Mouse (Mus musculus) frontal cortex, postnatal 36 days (tissue): ENCODE measurements around the gene Sik3.
A peak's percentile ranks its signal among the peaks of the same experiment; 100 is the strongest.
"Not testable (repeated sequence)": the region's sequence is repeated elsewhere in the genome, so short reads cannot be mapped to it uniquely, and the experiment has no call there.

Experiments
- DNase-seq, 2 experiments: peaks; one replicate each; pipeline ENCODE4 v3.0.0; 2022; ENCODE audit warnings: low spot score in 2 of 2

Gene Sik3

GRCm38 (mm10) chr9:46106105-46106504 lies 93.5 kb downstream of the Sik3 start:
- no peak for DNase-seq

GRCm38 (mm10) chr9:46110648-46111047 lies 98.0 kb downstream of the Sik3 start:
- DNase-seq, result no peak

DNA sequence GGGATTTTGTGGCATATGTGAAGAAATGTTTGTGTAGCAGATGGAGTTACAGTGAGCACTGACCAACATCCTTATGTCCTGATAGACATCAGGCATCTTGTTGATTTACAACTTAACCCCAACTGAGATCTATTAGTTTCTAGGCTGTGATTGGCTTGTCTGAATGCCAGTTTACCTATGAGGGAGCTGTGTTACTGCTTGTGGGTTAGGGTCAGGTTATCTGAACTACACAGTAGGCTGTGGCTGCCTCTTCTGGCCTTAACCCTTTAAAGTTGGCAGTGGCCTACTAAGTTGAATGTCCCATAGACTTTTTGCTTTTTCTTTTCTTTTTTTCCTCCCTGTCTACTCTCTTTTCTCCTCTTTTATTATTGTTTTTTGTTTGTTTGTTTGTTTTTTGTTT lies 98.7 kb downstream of the Sik3 start:
- DNase-seq, result no peak

GRCm38 (mm10) chr9:46112246-46112645 lies 99.6 kb downstream of the Sik3 start:
- DNase-seq, result no peak

DNA sequence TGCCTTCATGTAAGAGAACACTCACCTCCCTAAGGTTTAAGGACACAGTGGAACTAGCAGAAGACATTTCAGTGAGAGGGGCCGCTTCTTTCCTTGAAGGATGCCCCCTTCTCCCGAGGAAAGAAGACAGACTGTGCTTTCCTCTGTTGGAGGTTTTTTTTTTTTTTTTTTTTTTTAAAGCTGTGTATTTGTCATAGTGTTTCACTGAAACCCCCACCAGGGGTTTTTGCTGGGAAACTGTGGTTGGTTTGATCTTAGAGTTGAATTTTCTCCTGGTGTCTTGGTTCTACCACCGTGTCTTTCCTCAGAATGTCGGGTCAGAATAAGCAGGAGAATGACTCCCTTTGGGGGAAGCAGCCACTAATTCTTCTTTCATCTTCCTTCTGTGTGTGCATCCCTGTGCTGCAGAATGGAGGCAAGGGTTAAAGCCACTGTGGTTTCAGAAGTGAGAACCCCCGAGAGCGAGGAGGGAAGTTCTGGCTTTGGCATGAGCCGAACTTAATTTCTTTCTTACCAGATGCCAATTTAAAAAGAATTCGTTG lies 106.3 kb downstream of the Sik3 start:
- DNase-seq, result no peak

DNA sequence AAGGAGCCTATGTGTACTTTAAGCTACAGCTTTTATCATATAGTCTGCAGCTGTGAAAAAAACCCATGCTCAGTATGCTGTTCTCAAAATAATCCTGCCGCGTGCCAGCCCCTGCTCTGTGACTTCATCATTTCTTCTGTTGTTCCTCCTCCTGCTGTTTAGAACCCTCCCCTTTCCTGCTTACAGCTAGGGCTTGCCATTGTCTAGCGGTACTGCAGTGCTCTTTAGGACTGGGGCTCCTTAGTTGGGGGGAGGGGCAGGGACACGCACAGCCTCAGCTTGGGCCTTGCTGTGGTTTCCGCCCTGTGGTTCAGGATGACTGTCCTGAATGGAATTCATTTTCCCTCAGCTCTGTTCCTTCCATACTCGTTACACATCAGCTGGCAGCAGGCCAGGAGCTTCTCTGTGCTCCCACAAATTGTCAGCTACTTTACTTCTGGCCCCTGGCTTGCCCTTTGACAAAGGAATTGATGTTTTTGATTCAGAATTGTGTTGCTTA lies 107.4 kb downstream of the Sik3 start:
- peak; percentile 28 to 50 for DNase-seq

GRCm38 (mm10) chr9:46120468-46121253 lies 108.0 kb downstream of the Sik3 start:
- no peak for DNase-seq

- DNase-seq, result no peak
These were observed 108.9 kb downstream of the Sik3 start for GRCm38 (mm10) chr9:46121486-46121885.

GRCm38 (mm10) chr9:46122731-46123130 lies 110.1 kb downstream of the Sik3 start:
- peak in 1 of 2 experiments; percentile 26 for DNase-seq

DNA sequence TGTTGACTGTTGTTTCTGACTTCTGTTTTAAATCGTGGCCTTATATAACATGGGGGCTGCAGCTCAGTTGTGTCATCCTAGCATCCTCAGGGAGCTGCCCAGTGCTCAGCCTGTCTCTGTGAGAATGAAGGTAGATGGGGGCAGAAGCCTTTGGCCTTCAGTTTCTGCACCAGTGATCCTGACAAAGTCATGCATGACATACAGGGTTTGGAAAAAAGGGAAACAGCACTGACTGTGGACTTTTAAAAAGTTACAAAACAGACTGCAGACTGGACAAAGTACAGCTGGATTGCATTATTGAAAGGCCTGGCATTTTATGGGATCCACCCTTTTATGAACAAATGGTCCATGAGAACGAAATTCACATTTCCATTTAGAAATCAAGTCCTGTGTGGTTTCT lies 113.7 kb downstream of the Sik3 start:
- no peak for DNase-seq

DNA sequence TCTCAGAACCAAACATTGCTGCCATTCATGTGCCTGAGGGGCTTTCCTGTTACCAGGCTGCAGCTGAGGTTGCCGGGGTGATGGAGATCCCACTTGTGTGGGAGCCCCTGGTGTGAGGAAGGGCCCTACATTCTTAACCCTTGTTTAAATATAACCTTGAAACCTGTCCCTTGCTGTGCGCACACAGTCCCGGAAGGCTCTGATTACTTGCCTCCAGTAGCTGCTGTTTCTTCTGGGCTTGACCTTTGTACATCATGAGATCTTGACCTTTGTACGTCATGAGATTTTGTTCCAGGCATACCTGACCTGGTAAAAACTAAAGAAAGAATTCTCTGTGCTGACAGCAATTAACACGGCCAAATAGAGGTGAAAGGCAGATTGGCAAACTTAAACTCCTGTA lies 114.7 kb downstream of the Sik3 start:
- DNase-seq, result no peak

- no peak for DNase-seq
These were observed 116.6 kb downstream of the Sik3 start for GRCm38 (mm10) chr9:46129241-46129640.

- DNase-seq, result not testable (repeated sequence)
These were observed 120.2 kb downstream of the Sik3 start for GRCm38 (mm10) chr9:46132821-46133220.

DNA sequence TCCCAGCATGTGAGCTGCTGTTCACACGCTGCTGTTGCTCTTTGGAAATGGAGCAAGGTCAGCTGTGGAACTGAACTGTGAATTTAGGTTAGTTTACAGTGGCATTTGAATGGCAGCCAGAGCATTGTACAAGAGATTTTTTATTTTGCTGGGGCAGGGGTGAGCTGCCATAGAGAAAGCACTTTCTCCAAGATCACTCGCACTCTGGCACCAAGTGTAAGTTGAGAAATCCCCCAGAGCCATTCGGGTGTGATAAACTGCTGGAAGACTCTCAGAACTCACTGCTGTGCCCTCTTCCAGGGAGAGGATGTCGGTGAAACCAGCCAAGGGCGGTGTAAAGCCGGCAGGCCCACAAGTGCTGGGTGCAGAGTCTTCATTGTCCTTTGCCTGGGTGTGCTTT lies 126.2 kb downstream of the Sik3 start:
- no peak for DNase-seq

GRCm38 (mm10) chr9:46140811-46141210 lies 128.2 kb downstream of the Sik3 start:
- no peak for DNase-seq

DNA sequence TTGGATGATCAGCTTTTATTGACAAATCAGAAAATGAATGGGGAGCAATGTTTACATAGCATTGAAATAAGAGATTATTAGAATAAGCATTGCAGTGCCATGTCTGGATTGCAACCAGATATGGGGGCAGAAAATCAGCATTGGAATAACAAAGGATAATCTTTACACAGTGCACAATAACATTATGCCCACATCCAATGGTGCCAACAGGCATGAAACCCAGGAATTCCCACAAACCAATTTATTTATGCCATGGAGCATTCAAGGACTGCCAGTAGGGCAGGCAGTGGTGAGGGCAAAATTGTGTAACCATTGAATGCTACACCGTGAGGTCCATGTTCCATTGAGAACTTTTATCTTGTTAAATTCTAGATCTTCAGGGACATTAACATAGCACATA lies 129.4 kb downstream of the Sik3 start:
- no peak for DNase-seq

- no peak for DNase-seq
These were observed 129.9 kb downstream of the Sik3 start for GRCm38 (mm10) chr9:46142492-46142891.

- no peak for DNase-seq
These were observed 132.4 kb downstream of the Sik3 start for GRCm38 (mm10) chr9:46144976-46145375.

DNA sequence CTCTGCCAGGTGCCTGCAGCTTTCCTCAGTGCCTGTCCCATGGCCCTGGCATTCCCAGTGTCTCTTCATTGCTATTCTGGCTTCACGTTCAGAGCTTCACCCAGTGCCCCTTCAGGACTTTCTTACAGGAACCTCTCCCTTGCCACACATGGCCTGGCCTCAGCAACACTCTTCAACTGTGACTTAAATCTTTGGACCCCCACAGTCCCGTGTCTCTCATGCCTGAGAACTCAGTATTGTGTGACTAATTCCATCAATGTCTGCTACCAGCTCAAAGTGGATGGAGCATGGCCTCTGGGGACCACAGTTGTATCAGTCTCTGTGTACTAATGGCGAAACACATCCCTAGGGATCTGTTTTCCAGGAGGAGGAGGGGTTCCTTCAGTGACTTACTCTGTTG lies 133.8 kb downstream of the Sik3 start:
- no peak for DNase-seq

DNA sequence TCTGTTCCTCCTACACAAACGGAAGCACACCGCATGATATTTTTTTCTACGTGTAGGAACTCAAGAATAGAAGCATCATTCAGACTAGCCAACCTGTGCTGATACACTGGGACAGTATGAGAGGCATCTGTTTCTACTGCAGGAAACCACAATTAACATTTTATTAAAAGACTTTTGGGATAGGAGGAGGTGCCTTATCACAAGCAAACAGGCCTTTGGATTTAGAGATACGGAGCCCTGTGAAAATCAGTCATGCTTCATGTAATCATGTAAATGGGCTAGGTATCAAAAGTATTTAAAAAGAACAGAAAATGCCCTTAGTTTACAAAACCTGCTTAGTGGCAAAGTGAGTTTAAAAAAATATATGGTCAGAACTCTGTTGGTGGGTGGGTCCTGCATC lies 136.1 kb downstream of the Sik3 start:
- no peak for DNase-seq

- DNase-seq, result no peak
These were observed 136.8 kb downstream of the Sik3 start for GRCm38 (mm10) chr9:46149392-46149791.

- no peak for DNase-seq
These were observed 137.5 kb downstream of the Sik3 start for GRCm38 (mm10) chr9:46150116-46150515.

DNA sequence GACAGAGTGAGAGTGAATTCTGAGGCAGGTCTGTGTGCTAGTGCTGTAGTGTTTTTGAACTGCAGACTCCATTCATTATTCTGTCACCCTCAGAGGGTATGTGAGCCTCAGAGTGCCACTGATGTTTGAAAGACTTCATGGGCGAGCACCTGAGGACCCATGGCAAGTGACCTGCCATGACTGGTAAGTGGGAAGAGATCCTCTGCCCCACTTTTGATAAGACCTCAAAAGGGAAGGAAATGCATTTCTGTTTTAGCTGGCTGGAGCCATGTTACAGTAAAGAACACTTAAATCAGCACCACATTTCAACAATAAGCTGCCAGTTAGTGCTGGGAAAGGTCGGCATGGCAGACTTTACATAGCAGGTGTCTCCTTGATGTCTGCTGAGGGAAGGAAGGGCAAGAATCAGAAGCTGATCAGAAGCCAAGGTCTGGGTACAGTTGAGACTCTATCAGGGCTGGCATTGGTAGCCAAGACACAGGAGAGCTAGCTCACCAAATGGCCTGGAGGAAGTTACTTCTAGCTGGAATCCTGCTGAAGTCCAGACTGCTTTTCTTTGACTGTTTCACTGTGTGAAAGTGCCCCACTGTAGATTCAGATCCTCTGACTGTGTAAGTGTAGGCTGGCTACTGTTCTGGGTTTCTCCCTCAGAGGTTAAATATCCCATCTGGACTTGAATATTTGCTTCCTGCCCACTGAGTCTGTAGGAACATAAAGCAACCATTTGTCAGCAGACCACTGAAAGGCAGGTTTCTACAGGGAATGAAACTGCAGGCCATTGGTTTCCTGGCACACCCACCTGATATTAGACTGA lies 138.5 kb downstream of the Sik3 start:
- no peak for DNase-seq
